Mouse (Mus musculus) midbrain, embryonic 12.5 days (tissue): ENCODE measurements around the gene D630023F18Rik. TPM values are rescaled to one million over a fixed set of nuclear protein-coding genes. Genes with fewer than 3 reads are reported as not detected.

Experiments used
- ATAC-seq: fragments of 200-750 bp; cut with Nextera tagmentation; 2 replicates; pipeline ENCODE4 v1.8.0; 2017; ENCODE audit warnings: low read depth, moderate TSS enrichment, moderate library complexity; ENCODE audit not compliant: low FRiP score
- H3K27ac ChIP-seq: fragments of 300-500 bp; sonication (generic); replicated peaks from 2 replicates; pipeline ENCODE4 v1.5.1; 2016; ENCODE audit warnings: mild to moderate bottlenecking
- H3K27me3 ChIP-seq: fragments of 300-500 bp; sonication (generic); 2 replicates; pipeline ENCODE4 v1.6.1; 2016; ENCODE audit warnings: mild to moderate bottlenecking
- H3K36me3 ChIP-seq: fragments of 300-500 bp; sonication (generic); 2 replicates; pipeline ENCODE4 v1.6.1; 2016
- H3K4me1 ChIP-seq: fragments of 300-500 bp; sonication (generic); 2 replicates; pipeline ENCODE4 v1.6.1; 2016
- H3K4me2 ChIP-seq: fragments of 300-500 bp; sonication (generic); replicated peaks from 2 replicates; pipeline ENCODE4 v1.6.1; 2016; ENCODE audit warnings: mild to moderate bottlenecking, moderate library complexity
- H3K4me3 ChIP-seq: fragments of 300-500 bp; sonication (generic); 2 replicates; pipeline ENCODE4 v1.5.1; 2016; ENCODE audit warnings: mild to moderate bottlenecking
- H3K9ac ChIP-seq: fragments of 300-500 bp; sonication (generic); replicated peaks from 2 replicates; pipeline ENCODE4 v1.6.1; 2016; ENCODE audit warnings: mild to moderate bottlenecking, moderate library complexity
- H3K9me3 ChIP-seq: fragments of 300-500 bp; sonication (generic); 2 replicates; pipeline ENCODE4 v1.6.1; 2016; ENCODE audit warnings: mild to moderate bottlenecking
- WGBS: fragments of 180-500 bp; shearing (Covaris S2); methylation state at CpG from one replicate; pipeline ENCODE4 v1.1.7; 2016; 5-methylcytosine and 5-hydroxymethylcytosine counted together
- polyA plus RNA-seq: library from polyadenylated mRNA; unstranded; fragments of >200 nt; fragmentation: Nextera tagmentation; extraction: Ambion mirVana; gene quantifications from 2 replicates; pipeline ENCODE4 v1.2.1, GENCODE M21; 2016

D630023F18Rik gene
- polyA plus RNA-seq: 0.13 TPM in 1 of 2 replicates, not detected in the other

GRCm38 (mm10) chr1:65122574-65123372, at the start of gene D630023F18Rik:
D630023F18Rik (minus strand) TSS chr1:65123214.
- WGBS: 24% methylated on average over 9 of the region's 9 CpGs
- no peaks in the 10 kb centered on the region for H3K4me1 ChIP-seq
- H3K27me3 ChIP-seq: no peaks in the 10 kb centered on the region
- no peak within 1 kb of the TSS for H3K27ac ChIP-seq
- H3K9me3 ChIP-seq: no peaks in the 10 kb centered on the region
- peak within 1 kb of the TSS; percentile 50 for H3K4me2 ChIP-seq
- H3K4me3 ChIP-seq: peak within 1 kb of the TSS; percentile 21
- H3K36me3 ChIP-seq: no peaks in the 10 kb centered on the region
- no peak within 1 kb of the TSS; the same call in 1 of the 2 replicates for H3K9ac ChIP-seq
- no peak for ATAC-seq

DNA sequence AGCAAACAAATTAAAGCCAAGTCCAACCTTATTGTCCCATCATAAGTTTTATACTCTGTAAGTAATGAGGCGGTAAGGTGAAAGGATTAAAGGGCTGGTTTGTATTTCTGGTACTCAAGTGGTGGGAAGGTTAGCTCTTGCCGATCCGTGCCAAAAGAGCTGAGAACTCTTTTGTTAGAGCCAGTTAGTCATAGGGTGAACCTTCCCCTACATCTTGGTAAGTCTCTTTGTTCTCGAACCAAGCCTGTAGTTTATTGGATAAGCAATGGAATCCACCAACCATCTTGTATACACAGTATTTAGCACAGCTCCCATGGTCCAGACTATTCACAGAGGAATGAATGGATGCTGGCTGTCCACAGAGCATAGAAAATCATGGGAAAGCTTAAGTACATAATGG, 48.6 kb upstream of the D630023F18Rik start:
- Histone ChIP-seq H3K4me1 (peaks cover 18% of the 10 kb centered on the region), H3K36me3 (peaks cover 79% of the 10 kb centered on the region), H3K9me3 (no peaks in the 10 kb centered on the region), H3K9ac (no peak overlapping the region), H3K4me2 (no peak overlapping the region), H3K27me3 (no peaks in the 10 kb centered on the region), H3K4me3 (no peak overlapping the region), H3K27ac (no peak overlapping the region)
- no peak for ATAC-seq
- WGBS: 61% methylated on average over 4 of the region's 4 CpGs

DNA sequence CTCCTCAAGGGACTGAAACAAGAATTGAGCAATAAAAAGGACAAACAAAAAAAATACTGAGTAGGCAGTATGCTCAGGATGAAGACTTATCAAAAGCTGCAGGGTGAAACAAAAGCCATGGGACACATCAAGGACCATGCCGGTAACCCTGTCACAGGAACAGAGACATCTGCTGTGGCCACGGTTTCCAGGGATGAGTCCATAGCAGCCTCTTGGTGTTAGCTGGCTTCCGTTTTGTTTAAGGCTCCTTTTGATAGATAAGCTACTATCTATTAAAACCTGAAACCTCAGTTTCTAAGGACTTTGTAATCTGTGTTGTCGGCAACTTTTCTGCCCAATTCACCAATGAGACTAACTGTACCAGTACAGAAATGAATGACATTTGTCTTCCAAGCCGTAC, 46.9 kb upstream of the D630023F18Rik start:
- H3K27ac ChIP-seq: no peak overlapping the region
- no peaks in the 10 kb centered on the region for H3K27me3 ChIP-seq
- ATAC-seq: no peak
- no peak overlapping the region for H3K9ac ChIP-seq
- H3K9me3 ChIP-seq: no peaks in the 10 kb centered on the region
- no peak overlapping the region for H3K4me3 ChIP-seq
- H3K4me2 ChIP-seq: no peak overlapping the region
- H3K36me3 ChIP-seq: peaks cover 95% of the 10 kb centered on the region
- H3K4me1 ChIP-seq: peaks cover 8% of the 10 kb centered on the region
- WGBS: 93% methylated on average over 5 of the region's 5 CpGs

DNA sequence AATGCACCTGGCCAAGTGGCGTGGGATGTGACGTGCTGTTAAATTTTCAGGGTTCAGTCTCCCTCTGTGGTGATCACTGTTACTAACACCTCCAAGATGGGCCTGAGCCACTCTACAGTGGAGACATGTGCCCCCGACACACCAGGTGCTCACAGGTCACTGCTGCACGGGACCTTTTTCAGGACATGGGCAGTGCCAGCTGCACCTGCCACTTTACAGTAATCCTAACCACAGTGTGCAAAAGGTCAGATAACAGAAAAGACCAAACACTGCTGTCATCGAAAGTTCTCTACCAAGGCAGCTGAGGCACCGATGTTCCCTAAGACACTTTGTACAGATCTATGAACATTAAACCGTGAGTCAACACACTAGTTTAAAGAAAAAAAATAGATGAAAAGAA, 46.5 kb upstream of the D630023F18Rik start:
- Histone ChIP-seq H3K27ac (no peak overlapping the region), H3K27me3 (no peaks in the 10 kb centered on the region), H3K4me3 (no peak overlapping the region), H3K9ac (no peak overlapping the region), H3K4me1 (peaks cover 8% of the 10 kb centered on the region), H3K4me2 (no peak overlapping the region), H3K9me3 (no peaks in the 10 kb centered on the region), H3K36me3 (peaks cover 97% of the 10 kb centered on the region)
- no peak for ATAC-seq
- WGBS: 93% methylated on average over 7 of the region's 7 CpGs

DNA sequence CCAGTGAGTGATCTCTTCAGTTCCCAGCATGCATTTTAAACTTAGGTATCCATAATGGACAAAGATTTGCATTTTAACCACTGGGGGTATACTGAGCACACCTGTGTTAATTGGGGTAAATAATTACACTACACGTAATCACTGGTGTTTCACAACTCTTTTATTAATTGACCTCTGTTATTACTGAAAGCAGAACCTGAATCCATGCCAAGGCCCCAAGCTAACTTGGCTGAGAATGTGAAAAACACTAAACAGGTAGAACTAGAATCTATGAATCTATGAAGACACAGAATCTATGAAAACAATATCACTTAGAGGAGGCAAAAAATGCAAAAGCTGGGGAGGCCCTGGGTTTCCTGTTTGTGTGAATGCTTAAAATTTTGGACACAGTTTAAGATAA, 44.5 kb upstream of the D630023F18Rik start:
- ATAC-seq: no peak
- Histone ChIP-seq H3K27me3 (no peaks in the 10 kb centered on the region), H3K4me2 (no peak overlapping the region), H3K4me1 (peaks cover 4% of the 10 kb centered on the region), H3K9me3 (no peaks in the 10 kb centered on the region), H3K36me3 (peaks cover 95% of the 10 kb centered on the region), H3K4me3 (no peak overlapping the region), H3K27ac (no peak overlapping the region), H3K9ac (no peak overlapping the region)
- 86% methylated on average over 1 of the region's 1 CpGs for WGBS

GRCm38 (mm10) chr1:65162210-65162609, 39.2 kb upstream of the D630023F18Rik start:
- no peak for ATAC-seq
- Histone ChIP-seq H3K4me1 (no peaks in the 10 kb centered on the region), H3K4me3 (no peak overlapping the region)

DNA sequence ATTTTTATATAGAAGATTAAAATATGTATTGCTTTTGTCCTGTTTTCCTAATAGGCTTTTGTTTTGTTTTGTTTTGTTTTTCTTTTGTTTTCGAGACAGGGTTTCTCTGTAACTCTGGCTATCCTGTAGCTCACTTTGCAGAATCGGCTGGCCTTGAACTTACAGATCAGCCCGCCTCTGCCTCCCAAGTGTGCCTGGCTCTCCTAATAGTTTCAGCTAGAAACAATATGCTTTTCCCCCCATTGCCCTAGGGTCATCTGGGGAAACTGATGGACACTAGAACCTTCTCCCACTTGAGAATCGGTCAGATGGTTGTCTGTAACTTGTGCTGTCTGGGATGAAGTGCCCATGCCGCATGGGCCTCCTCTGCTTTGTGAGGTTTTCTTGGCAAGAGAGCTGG, 33.1 kb upstream of the D630023F18Rik start:
- 98% methylated on average over 5 of the region's 5 CpGs for WGBS
- H3K9me3 ChIP-seq: no peaks in the 10 kb centered on the region
- H3K4me2 ChIP-seq: no peak overlapping the region
- H3K27ac ChIP-seq: no peak overlapping the region
- H3K9ac ChIP-seq: no peak overlapping the region
- H3K4me3 ChIP-seq: no peak overlapping the region
- H3K36me3 ChIP-seq: peaks cover 34% of the 10 kb centered on the region
- no peaks in the 10 kb centered on the region for H3K4me1 ChIP-seq
- no peak for ATAC-seq
- no peaks in the 10 kb centered on the region for H3K27me3 ChIP-seq

More at GRCm38 (mm10) chr1:65162210-65162609, 39.2 kb upstream of the D630023F18Rik start:
- H3K27ac ChIP-seq: no peak overlapping the region
- no peak overlapping the region for H3K4me2 ChIP-seq
- H3K27me3 ChIP-seq: no peaks in the 10 kb centered on the region
- H3K9ac ChIP-seq: no peak overlapping the region
- H3K9me3 ChIP-seq: no peaks in the 10 kb centered on the region
- WGBS: 100% methylated on average over 1 of the region's 1 CpGs
- H3K36me3 ChIP-seq: peaks cover 93% of the 10 kb centered on the region

- Histone ChIP-seq H3K27ac (no peak overlapping the region), H3K9ac (no peak overlapping the region), H3K4me3 (no peak overlapping the region), H3K36me3 (peaks cover 21% of the 10 kb centered on the region), H3K4me1 (no peaks in the 10 kb centered on the region), H3K27me3 (no peaks in the 10 kb centered on the region), H3K4me2 (no peak overlapping the region), H3K9me3 (no peaks in the 10 kb centered on the region)
- ATAC-seq: no peak
These were observed 31.8 kb upstream of the D630023F18Rik start for GRCm38 (mm10) chr1:65154814-65155213.

- no peaks in the 10 kb centered on the region for H3K27me3 ChIP-seq
- no peaks in the 10 kb centered on the region for H3K4me1 ChIP-seq
- H3K9me3 ChIP-seq: no peaks in the 10 kb centered on the region
- H3K9ac ChIP-seq: no peak overlapping the region
- no peak overlapping the region for H3K4me3 ChIP-seq
- 87% methylated on average over 3 of the region's 3 CpGs for WGBS
- ATAC-seq: no peak
- H3K27ac ChIP-seq: no peak overlapping the region
- no peaks in the 10 kb centered on the region for H3K36me3 ChIP-seq
- no peak overlapping the region for H3K4me2 ChIP-seq
These were observed 25.0 kb upstream of the D630023F18Rik start for GRCm38 (mm10) chr1:65147971-65148370.

- WGBS: 96% methylated on average over 5 of the region's 5 CpGs
- Histone ChIP-seq H3K4me2 (no peak overlapping the region), H3K4me1 (no peaks in the 10 kb centered on the region), H3K27me3 (no peaks in the 10 kb centered on the region), H3K9me3 (no peaks in the 10 kb centered on the region), H3K9ac (no peak overlapping the region), H3K4me3 (no peak overlapping the region), H3K36me3 (no peaks in the 10 kb centered on the region), H3K27ac (no peak overlapping the region)
- ATAC-seq: no peak
These were observed 24.3 kb upstream of the D630023F18Rik start for GRCm38 (mm10) chr1:65147326-65147725.

- H3K9ac ChIP-seq: no peak overlapping the region
- no peak for ATAC-seq
- no peak overlapping the region for H3K4me3 ChIP-seq
- H3K9me3 ChIP-seq: no peaks in the 10 kb centered on the region
- H3K36me3 ChIP-seq: no peaks in the 10 kb centered on the region
- no peaks in the 10 kb centered on the region for H3K27me3 ChIP-seq
- H3K27ac ChIP-seq: no peak overlapping the region
- H3K4me2 ChIP-seq: no peak overlapping the region
- WGBS: 65% methylated on average over 2 of the region's 2 CpGs
- no peaks in the 10 kb centered on the region for H3K4me1 ChIP-seq
These were observed 23.6 kb upstream of the D630023F18Rik start for GRCm38 (mm10) chr1:65146601-65147000.

GRCm38 (mm10) chr1:65144783-65145182, 21.8 kb upstream of the D630023F18Rik start:
- no peak overlapping the region for H3K4me3 ChIP-seq
- ATAC-seq: no peak
- no peaks in the 10 kb centered on the region for H3K9me3 ChIP-seq
- WGBS: 96% methylated on average over 2 of the region's 2 CpGs
- no peak overlapping the region for H3K9ac ChIP-seq
- no peaks in the 10 kb centered on the region for H3K4me1 ChIP-seq
- no peaks in the 10 kb centered on the region for H3K36me3 ChIP-seq
- no peaks in the 10 kb centered on the region for H3K27me3 ChIP-seq
- no peak overlapping the region for H3K27ac ChIP-seq
- no peak overlapping the region for H3K4me2 ChIP-seq

- Histone ChIP-seq H3K27ac (no peak overlapping the region), H3K9me3 (no peaks in the 10 kb centered on the region), H3K27me3 (no peaks in the 10 kb centered on the region), H3K4me1 (no peaks in the 10 kb centered on the region), H3K9ac (no peak overlapping the region), H3K4me3 (no peak overlapping the region), H3K4me2 (no peak overlapping the region), H3K36me3 (no peaks in the 10 kb centered on the region)
- 89% methylated on average over 6 of the region's 6 CpGs for WGBS
- ATAC-seq: no peak
These were observed 14.5 kb upstream of the D630023F18Rik start for GRCm38 (mm10) chr1:65137560-65137959.
